Mouse (Mus musculus) midbrain, embryonic 15.5 days (tissue): ENCODE data around the gene Neu3. TPM values are rescaled to one million over a fixed set of nuclear protein-coding genes. Genes with fewer than 3 reads are reported as not detected.

Experiments used
- ATAC-seq: fragments of 200-750 bp; cut with Nextera tagmentation; replicated peaks from 2 replicates; pipeline ENCODE4 v1.8.0; 2017; ENCODE audit warnings: moderate TSS enrichment
- H3K27ac ChIP-seq: fragments of 300-500 bp; sonication (generic); 2 replicates; pipeline ENCODE4 v1.5.1; 2015; ENCODE audit warnings: mild to moderate bottlenecking, inconsistent platforms
- H3K27me3 ChIP-seq: fragments of 300-500 bp; sonication (generic); replicated peaks from 2 replicates; pipeline ENCODE4 v1.6.1; 2015; ENCODE audit warnings: inconsistent platforms
- H3K36me3 ChIP-seq: fragments of 300-500 bp; sonication (generic); replicated peaks from 2 replicates; pipeline ENCODE4 v1.6.1; 2015; ENCODE audit warnings: inconsistent platforms
- H3K4me1 ChIP-seq: fragments of 300-500 bp; sonication (generic); 2 replicates; pipeline ENCODE4 v1.6.1; 2015; ENCODE audit warnings: inconsistent platforms
- H3K4me2 ChIP-seq: fragments of 300-500 bp; sonication (generic); 2 replicates; pipeline ENCODE4 v1.6.1; 2015; ENCODE audit warnings: inconsistent platforms, mild to moderate bottlenecking, moderate library complexity
- H3K4me3 ChIP-seq: fragments of 300-500 bp; sonication (generic); 2 replicates; pipeline ENCODE4 v1.5.1; 2015; ENCODE audit warnings: mild to moderate bottlenecking, inconsistent platforms
- H3K9ac ChIP-seq: fragments of 300-500 bp; sonication (generic); 2 replicates; pipeline ENCODE4 v1.6.1; 2015; ENCODE audit warnings: mild to moderate bottlenecking, inconsistent platforms
- H3K9me3 ChIP-seq: fragments of 300-500 bp; sonication (generic); 2 replicates; pipeline ENCODE4 v1.6.1; 2016; ENCODE audit warnings: inconsistent platforms
- WGBS: fragments of 180-500 bp; shearing (Covaris S2); methylation state at CpG from one replicate; pipeline ENCODE4 v1.1.7; 2015; ENCODE audit warnings: mixed read lengths; 5-methylcytosine and 5-hydroxymethylcytosine counted together
- polyA plus RNA-seq: library from polyadenylated mRNA; unstranded; fragments of >200 nt; fragmentation: Nextera tagmentation; extraction: Ambion mirVana; gene quantifications from 2 replicates; pipeline ENCODE4 v1.2.1, GENCODE M21; 2015

Gene Neu3
- polyA plus RNA-seq, 1 experiment from 2014 or later: 1.7 TPM

DNA sequence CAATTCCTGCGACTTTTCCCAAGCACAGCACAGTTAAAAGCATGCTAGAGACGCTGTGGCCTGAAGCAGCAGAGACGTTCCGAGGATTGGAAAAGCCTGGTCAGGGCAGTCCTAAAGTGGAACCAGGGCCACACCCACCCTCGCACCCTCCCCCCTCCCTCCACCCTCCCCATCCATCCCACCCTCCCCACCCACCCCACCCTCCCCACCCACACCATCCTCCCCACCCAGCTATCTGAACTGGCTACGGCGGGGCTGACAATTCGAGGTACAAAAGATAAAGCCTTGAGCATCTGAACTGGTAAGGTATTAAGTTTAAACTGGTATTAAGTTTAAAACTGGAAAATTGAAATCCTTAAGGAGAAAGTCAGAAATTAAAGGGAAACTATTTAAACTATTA lies 24.7 kb downstream of the Neu3 start:
- Histone ChIP-seq H3K27ac (no peak overlapping the region), H3K36me3 (no peaks in the 10 kb centered on the region), H3K4me2 (no peak overlapping the region), H3K4me3 (no peak overlapping the region), H3K27me3 (no peaks in the 10 kb centered on the region), H3K9ac (no peak overlapping the region), H3K9me3 (no peaks in the 10 kb centered on the region), H3K4me1 (no peaks in the 10 kb centered on the region)
- 76% methylated on average over 8 of the region's 8 CpGs for WGBS
- no peak for ATAC-seq

GRCm38 (mm10) chr7:99799118-99799517 lies 29.1 kb downstream of the Neu3 start:
- H3K36me3 ChIP-seq: no peaks in the 10 kb centered on the region
- no peak overlapping the region for H3K9ac ChIP-seq
- peaks cover 28% of the 10 kb centered on the region for H3K4me1 ChIP-seq
- H3K27ac ChIP-seq: no peak overlapping the region
- H3K4me3 ChIP-seq: no peak overlapping the region
- 78% methylated on average over 7 of the region's 7 CpGs for WGBS
- no peak overlapping the region for H3K4me2 ChIP-seq
- 0 out of 2 replicates have a peak, but pooled peaks cover 2% of the 10 kb centered on the region for H3K27me3 ChIP-seq
- H3K9me3 ChIP-seq: no peaks in the 10 kb centered on the region
- no peak for ATAC-seq

DNA sequence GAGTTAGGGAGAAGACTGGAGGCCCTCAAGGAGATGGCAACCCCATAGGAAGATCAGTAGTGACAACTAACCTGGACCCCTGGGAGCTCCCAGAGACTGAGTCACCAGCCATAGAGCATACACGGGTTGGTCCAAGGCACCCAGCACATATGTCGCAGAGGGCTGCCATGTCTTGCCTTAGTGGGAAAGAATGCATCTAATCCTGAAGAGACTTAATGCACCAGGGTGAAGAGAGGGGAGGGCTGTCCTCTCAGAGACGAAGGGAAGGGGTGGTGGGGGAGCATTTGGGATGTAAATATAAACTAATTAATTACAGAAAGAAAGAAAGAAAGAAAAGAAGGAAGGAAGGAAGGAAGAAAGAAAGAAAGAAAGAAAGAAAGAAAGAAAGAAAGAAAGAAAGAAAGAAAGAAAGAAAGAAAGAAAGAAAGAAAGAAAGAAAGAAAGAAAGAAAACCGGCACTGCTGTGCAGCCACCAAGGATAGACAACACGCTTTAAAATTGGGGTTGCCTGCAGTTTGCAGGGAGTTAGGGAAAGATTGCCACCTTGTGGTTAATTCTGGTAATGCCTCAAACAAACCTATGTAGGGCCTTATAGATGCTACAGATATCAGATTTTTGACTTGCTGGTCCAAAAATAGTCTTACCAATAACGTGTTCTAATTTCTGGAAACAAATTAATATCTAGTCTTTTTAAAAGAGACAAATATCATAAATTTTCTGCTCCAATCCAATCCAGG lies 30.1 kb downstream of the Neu3 start:
- no peaks in the 10 kb centered on the region for H3K9me3 ChIP-seq
- H3K4me2 ChIP-seq: no peak overlapping the region
- no peak overlapping the region for H3K4me3 ChIP-seq
- H3K27ac ChIP-seq: no peak overlapping the region
- 31% methylated on average over 6 of the region's 6 CpGs for WGBS
- no peaks in the 10 kb centered on the region for H3K36me3 ChIP-seq
- peaks cover 28% of the 10 kb centered on the region for H3K4me1 ChIP-seq
- no peak overlapping the region for H3K9ac ChIP-seq
- ATAC-seq: peak; percentile 68; the same call in 1 of the 2 replicates
- 0 out of 2 replicates have a peak, but pooled peaks cover 2% of the 10 kb centered on the region for H3K27me3 ChIP-seq

GRCm38 (mm10) chr7:99797261-99797660 lies 31.0 kb downstream of the Neu3 start:
- H3K4me1 ChIP-seq: peaks cover 28% of the 10 kb centered on the region
- H3K36me3 ChIP-seq: no peaks in the 10 kb centered on the region
- no peak overlapping the region for H3K4me2 ChIP-seq
- H3K27ac ChIP-seq: no peak overlapping the region
- no peak for ATAC-seq
- no peaks in the 10 kb centered on the region for H3K9me3 ChIP-seq
- H3K9ac ChIP-seq: no peak overlapping the region
- H3K4me3 ChIP-seq: no peak overlapping the region
- WGBS: 65% methylated on average over 3 of the region's 3 CpGs
- 0 out of 2 replicates have a peak, but pooled peaks cover 2% of the 10 kb centered on the region for H3K27me3 ChIP-seq

- H3K4me2 ChIP-seq: no peak overlapping the region
- ATAC-seq: no peak
Observed at GRCm38 (mm10) chr7:99796471-99796870, 31.7 kb downstream of the Neu3 start.

DNA sequence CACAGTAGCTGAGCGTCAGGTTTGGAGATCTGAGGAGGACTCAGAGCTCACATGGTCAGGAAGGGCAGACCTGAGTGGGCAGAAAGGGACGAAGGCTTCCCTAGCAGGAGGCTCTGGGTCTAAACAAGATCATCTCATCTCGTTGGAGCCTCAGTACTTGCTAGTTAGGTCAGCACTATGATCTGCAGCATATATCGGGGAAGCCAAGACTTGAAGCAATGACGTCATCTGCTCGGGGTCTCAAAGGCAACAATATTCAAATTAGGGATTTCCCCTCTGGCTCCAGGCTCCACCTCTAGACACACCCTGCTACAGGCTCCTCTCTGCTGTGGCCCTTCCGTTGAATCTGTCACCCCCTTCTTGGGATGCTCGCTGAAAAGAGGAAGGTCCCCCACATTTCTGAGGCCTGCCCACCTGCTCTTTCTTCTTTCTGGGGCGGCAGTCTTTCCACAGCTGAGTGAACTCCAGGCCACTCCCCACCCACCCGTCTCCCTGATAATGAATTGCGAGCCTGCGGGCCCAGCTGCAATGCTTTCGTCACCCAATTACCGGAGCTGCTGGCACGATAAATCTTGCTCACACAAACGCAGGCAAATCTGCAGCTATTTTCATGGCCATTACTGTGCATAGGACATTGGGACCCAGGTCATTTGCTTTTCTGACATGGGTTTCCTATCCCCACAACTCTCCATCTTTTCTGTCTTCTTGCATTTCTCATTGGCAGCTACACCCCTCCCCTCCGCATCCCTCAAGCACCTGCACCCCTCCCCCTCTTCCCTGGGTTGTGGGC lies 32.8 kb downstream of the Neu3 start:
- H3K9ac ChIP-seq: peak overlapping the region; percentile 2; the same call in 1 of the 2 replicates
- no peaks in the 10 kb centered on the region for H3K36me3 ChIP-seq
- peak; percentile 57 for ATAC-seq
- no peaks in the 10 kb centered on the region for H3K9me3 ChIP-seq
- H3K4me2 ChIP-seq: peak overlapping the region; percentile 38
- H3K4me1 ChIP-seq: peaks cover 28% of the 10 kb centered on the region
- H3K27ac ChIP-seq: 0 out of 2 replicates have a peak overlapping the region, but pooled peaks have one; percentile 29
- H3K27me3 ChIP-seq: 0 out of 2 replicates have a peak, but pooled peaks cover 2% of the 10 kb centered on the region
- WGBS: 8% methylated on average over 17 of the region's 17 CpGs
- H3K4me3 ChIP-seq: 0 out of 2 replicates have a peak overlapping the region, but pooled peaks have one; percentile 6

More at GRCm38 (mm10) chr7:99796471-99796870, 31.7 kb downstream of the Neu3 start:
- H3K27ac ChIP-seq: no peak overlapping the region
- H3K9me3 ChIP-seq: no peaks in the 10 kb centered on the region
- H3K4me3 ChIP-seq: no peak overlapping the region
- H3K4me1 ChIP-seq: peaks cover 28% of the 10 kb centered on the region
- no peaks in the 10 kb centered on the region for H3K36me3 ChIP-seq
- WGBS: 50% methylated on average over 3 of the region's 3 CpGs
- no peak overlapping the region for H3K9ac ChIP-seq
- H3K27me3 ChIP-seq: 0 out of 2 replicates have a peak, but pooled peaks cover 2% of the 10 kb centered on the region

GRCm38 (mm10) chr7:99794096-99794495 lies 34.1 kb downstream of the Neu3 start:
- WGBS: 58% methylated on average over 2 of the region's 2 CpGs
- H3K4me1 ChIP-seq: peaks cover 28% of the 10 kb centered on the region
- no peaks in the 10 kb centered on the region for H3K9me3 ChIP-seq
- H3K27ac ChIP-seq: no peak overlapping the region
- no peaks in the 10 kb centered on the region for H3K36me3 ChIP-seq
- no peak overlapping the region for H3K4me2 ChIP-seq
- no peak overlapping the region for H3K9ac ChIP-seq
- H3K27me3 ChIP-seq: 0 out of 2 replicates have a peak, but pooled peaks cover 2% of the 10 kb centered on the region
- H3K4me3 ChIP-seq: no peak overlapping the region
- ATAC-seq: no peak

DNA sequence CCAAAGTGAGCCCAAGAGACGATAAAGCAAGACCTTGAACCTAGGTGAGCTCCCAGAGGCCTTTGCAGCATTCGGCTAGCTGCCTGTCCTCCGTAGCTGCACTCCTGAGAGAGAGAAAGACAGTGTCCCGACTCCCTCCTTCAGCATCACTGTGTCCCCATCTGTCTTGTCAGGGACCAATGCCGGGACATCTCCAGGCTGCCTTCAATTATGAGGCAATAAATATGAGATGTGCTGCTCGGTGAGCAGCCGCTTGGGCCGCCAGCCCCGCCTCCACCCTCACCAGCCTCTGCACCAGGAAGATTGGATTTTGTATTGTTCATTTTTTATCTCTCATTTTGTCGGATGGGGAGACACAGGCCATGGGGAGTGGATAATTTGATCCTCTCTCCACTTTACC lies 37.4 kb downstream of the Neu3 start:
- WGBS: 68% methylated on average over 10 of the region's 10 CpGs
- no peak overlapping the region for H3K4me2 ChIP-seq
- H3K36me3 ChIP-seq: no peaks in the 10 kb centered on the region
- no peak overlapping the region for H3K27ac ChIP-seq
- H3K4me3 ChIP-seq: no peak overlapping the region
- H3K9ac ChIP-seq: no peak overlapping the region
- no peaks in the 10 kb centered on the region for H3K9me3 ChIP-seq
- no peak for ATAC-seq
- peaks cover 18% of the 10 kb centered on the region for H3K4me1 ChIP-seq
- H3K27me3 ChIP-seq: no peaks in the 10 kb centered on the region

DNA sequence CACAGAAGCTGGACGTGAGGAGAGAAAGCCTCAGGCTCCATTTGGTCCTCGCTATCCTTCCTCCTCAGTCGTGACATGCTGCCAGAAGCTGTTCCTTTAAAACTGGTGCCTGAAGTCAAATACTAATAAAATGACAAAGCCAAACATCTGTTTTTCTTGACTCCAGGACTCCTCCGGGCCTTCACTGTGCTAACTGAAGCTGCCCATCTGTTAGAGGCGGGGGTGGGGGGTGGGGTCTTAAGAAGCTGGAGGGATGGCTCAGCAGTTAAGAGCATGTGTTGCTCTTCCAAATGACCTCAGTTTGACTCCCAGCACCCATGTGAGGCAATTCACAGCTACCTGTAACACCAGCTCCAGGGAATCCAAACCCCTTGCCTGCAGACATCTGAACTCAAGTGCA lies 39.7 kb downstream of the Neu3 start:
- Histone ChIP-seq H3K9ac (no peak overlapping the region), H3K27me3 (no peaks in the 10 kb centered on the region), H3K9me3 (no peaks in the 10 kb centered on the region), H3K36me3 (no peaks in the 10 kb centered on the region), H3K27ac (no peak overlapping the region), H3K4me2 (no peak overlapping the region), H3K4me1 (peaks cover 6% of the 10 kb centered on the region), H3K4me3 (no peak overlapping the region)
- no peak for ATAC-seq
- 68% methylated on average over 5 of the region's 5 CpGs for WGBS

- Histone ChIP-seq H3K9me3 (no peaks in the 10 kb centered on the region), H3K27ac (no peak overlapping the region), H3K9ac (no peak overlapping the region), H3K4me3 (no peak overlapping the region), H3K27me3 (no peaks in the 10 kb centered on the region), H3K4me2 (no peak overlapping the region), H3K36me3 (no peaks in the 10 kb centered on the region), H3K4me1 (peaks cover 6% of the 10 kb centered on the region)
- no peak; the same call in 1 of the 2 replicates for ATAC-seq
- WGBS: 46% methylated on average over 2 of the region's 2 CpGs
Observed at GRCm38 (mm10) chr7:99787935-99788334, 40.3 kb downstream of the Neu3 start.

DNA sequence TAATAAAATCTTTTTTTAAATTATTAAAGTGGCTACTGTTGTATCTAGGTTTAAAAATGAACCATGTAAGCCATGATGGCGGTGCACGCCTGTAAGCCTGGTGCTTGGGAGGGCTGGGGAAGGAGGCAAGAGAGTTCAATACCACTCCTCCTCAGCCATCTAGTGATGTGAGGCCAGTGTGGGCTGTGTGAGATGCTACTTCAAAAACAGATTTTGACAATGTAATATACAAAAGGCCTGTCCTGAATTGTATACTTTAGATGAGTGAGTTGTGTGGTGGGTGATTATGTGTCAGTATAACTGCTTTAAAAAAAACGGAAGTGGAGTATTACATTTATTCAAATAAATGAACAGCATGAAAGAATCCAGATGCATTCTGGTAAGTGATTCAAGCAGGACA lies 41.4 kb downstream of the Neu3 start:
- no peak overlapping the region for H3K27ac ChIP-seq
- H3K4me3 ChIP-seq: no peak overlapping the region
- peaks cover 6% of the 10 kb centered on the region for H3K4me1 ChIP-seq
- WGBS: 62% methylated on average over 3 of the region's 3 CpGs
- no peak overlapping the region for H3K4me2 ChIP-seq
- no peaks in the 10 kb centered on the region for H3K36me3 ChIP-seq
- no peak overlapping the region for H3K9ac ChIP-seq
- no peaks in the 10 kb centered on the region for H3K27me3 ChIP-seq
- ATAC-seq: no peak
- H3K9me3 ChIP-seq: no peaks in the 10 kb centered on the region

DNA sequence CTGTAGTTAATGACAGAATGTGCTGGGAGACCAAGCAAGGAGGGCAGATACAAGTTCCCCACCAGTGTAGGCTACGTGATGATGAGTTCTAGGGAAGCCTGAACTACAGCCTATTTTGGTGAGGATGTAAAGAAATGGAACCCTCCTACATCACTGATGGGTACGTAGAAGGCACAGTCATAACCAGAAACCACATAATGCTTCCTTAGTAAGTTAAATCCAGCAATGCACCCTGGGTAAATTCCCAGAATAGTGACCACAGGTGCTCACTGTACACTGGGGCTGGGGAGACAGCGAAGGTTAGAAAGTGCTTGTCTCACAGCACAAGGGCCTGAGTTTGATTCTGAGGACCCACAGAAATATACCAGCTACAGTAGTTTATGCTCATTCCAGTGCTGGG lies 42.7 kb downstream of the Neu3 start:
- Histone ChIP-seq H3K4me1 (peaks cover 6% of the 10 kb centered on the region), H3K27me3 (no peaks in the 10 kb centered on the region), H3K27ac (no peak overlapping the region), H3K4me3 (no peak overlapping the region), H3K9ac (no peak overlapping the region), H3K9me3 (no peaks in the 10 kb centered on the region), H3K4me2 (no peak overlapping the region), H3K36me3 (no peaks in the 10 kb centered on the region)
- WGBS: 92% methylated on average over 3 of the region's 3 CpGs
- ATAC-seq: no peak
